Mouse (Mus musculus) ovary, postnatal 10 days (tissue): ENCODE measurements around the gene Sirt5.

Experiments used
- DNase-seq: peaks from one replicate; pipeline ENCODE4 v3.0.0; 2022; ENCODE audit warnings: low spot score

Gene Sirt5

GRCm38 (mm10) chr13:43364985-43365824 lies at the start of gene Sirt5:
TSS of gene Sirt5 (plus strand) at chr13:43365496.
- DNase-seq: peak; percentile 73

- DNase-seq: no peak
Measured at GRCm38 (mm10) chr13:43317411-43317810, 47.9 kb upstream of the Sirt5 start.

GRCm38 (mm10) chr13:43319396-43319795 lies 45.9 kb upstream of the Sirt5 start:
- DNase-seq: no peak

- no peak for DNase-seq
Measured at GRCm38 (mm10) chr13:43321492-43321891, 43.8 kb upstream of the Sirt5 start.

GRCm38 (mm10) chr13:43325427-43325826 lies 39.9 kb upstream of the Sirt5 start:
- no peak for DNase-seq

GRCm38 (mm10) chr13:43331721-43332444 lies 33.4 kb upstream of the Sirt5 start:
- DNase-seq: no peak

GRCm38 (mm10) chr13:43332591-43332990 lies 32.7 kb upstream of the Sirt5 start:
- DNase-seq: no peak

GRCm38 (mm10) chr13:43336425-43337221 lies 28.7 kb upstream of the Sirt5 start:
- no peak for DNase-seq

GRCm38 (mm10) chr13:43338001-43338400 lies 27.3 kb upstream of the Sirt5 start:
- no peak for DNase-seq

GRCm38 (mm10) chr13:43338632-43339031 lies 26.7 kb upstream of the Sirt5 start:
- DNase-seq: no peak

- no peak for DNase-seq
Measured at GRCm38 (mm10) chr13:43346825-43347224, 18.5 kb upstream of the Sirt5 start.

GRCm38 (mm10) chr13:43349376-43349775 lies 15.9 kb upstream of the Sirt5 start:
- DNase-seq: no peak

- no peak for DNase-seq
Measured at GRCm38 (mm10) chr13:43350489-43351169, 14.7 kb upstream of the Sirt5 start.

GRCm38 (mm10) chr13:43353356-43353755 lies 11.9 kb upstream of the Sirt5 start:
- DNase-seq: no peak

- DNase-seq: no peak
Measured at GRCm38 (mm10) chr13:43354362-43354761, 10.9 kb upstream of the Sirt5 start.

- no peak for DNase-seq
Measured at GRCm38 (mm10) chr13:43356346-43357125, 8.8 kb upstream of the Sirt5 start.

GRCm38 (mm10) chr13:43360534-43360933 lies 4.8 kb upstream of the Sirt5 start:
- DNase-seq: no peak

GRCm38 (mm10) chr13:43362353-43362752 lies 2.9 kb upstream of the Sirt5 start:
- DNase-seq: no peak

GRCm38 (mm10) chr13:43365825-43366184 lies 509 bp downstream of the Sirt5 start:
- DNase-seq: no peak

GRCm38 (mm10) chr13:43370063-43370462 lies 4.8 kb downstream of the Sirt5 start:
- DNase-seq: no peak

GRCm38 (mm10) chr13:43372892-43373291 lies 7.6 kb downstream of the Sirt5 start:
- no peak for DNase-seq
